Mouse (Mus musculus): Measurements from ENCODE around the gene Rab10. TPM values are rescaled to one million over a fixed set of nuclear protein-coding genes. Genes with fewer than 3 reads are reported as not detected.

Rab10 gene
- polyA plus RNA-seq, 1 experiment, result 18.2 TPM

GRCm38 (mm10) chr12:3285377-3285776, 24.4 kb downstream of the Rab10 start:
- no peak for TF ChIP-seq CTCF (IDR thresholded peaks at IDR 0.05; ENCODE audit: extremely low read depth, insufficient read depth, insufficient read length, insufficient replicate concordance)
- TF ChIP-seq POLR2A (IDR thresholded peaks at IDR 0.05; ENCODE audit: low read depth, low read length), result no peak
- H3K4me1 ChIP-seq (ENCODE audit: control insufficient read depth, insufficient read depth, insufficient read length), result peaks cover 3% of the 10 kb centered on the region
- no peak overlapping the region for H3K4me3 ChIP-seq (ENCODE audit: extremely low read depth, insufficient read depth, insufficient read length)
- 23% methylated on average over 6 of the region's 6 CpGs for WGBS
- DNase-seq (ENCODE audit: low read depth in 1 of 2, low spot score in 2 of 2), result no peak
- no peaks in the 10 kb centered on the region for H3K27me3 ChIP-seq (ENCODE audit: control insufficient read depth, insufficient read depth, low read length)
- H3K36me3 ChIP-seq (ENCODE audit: control insufficient read depth, insufficient read depth, low read length), result no peaks in the 10 kb centered on the region; the same call in 1 of the 2 replicates
- H3K27ac ChIP-seq (ENCODE audit: insufficient read depth, low read length), result no peak overlapping the region

GRCm38 (mm10) chr12:3284463-3284862, 25.3 kb downstream of the Rab10 start:
- Histone ChIP-seq H3K4me1 (ENCODE audit: control insufficient read depth, insufficient read depth, insufficient read length) (peaks cover 5% of the 10 kb centered on the region), H3K27me3 (ENCODE audit: control insufficient read depth, insufficient read depth, low read length) (no peaks in the 10 kb centered on the region), H3K27ac (ENCODE audit: insufficient read depth, low read length) (no peak overlapping the region), H3K36me3 (ENCODE audit: control insufficient read depth, insufficient read depth, low read length) (no peaks in the 10 kb centered on the region; the same call in 1 of the 2 replicates), H3K4me3 (ENCODE audit: extremely low read depth, insufficient read depth, insufficient read length) (no peak overlapping the region)
- 66% methylated on average over 2 of the region's 2 CpGs for WGBS
- TF ChIP-seq POLR2A (IDR thresholded peaks at IDR 0.05; ENCODE audit: low read depth, low read length) (no peak), CTCF (IDR thresholded peaks at IDR 0.05; ENCODE audit: extremely low read depth, insufficient read depth, insufficient read length, insufficient replicate concordance) (no peak)
- no peak for DNase-seq (ENCODE audit: low read depth in 1 of 2, low spot score in 2 of 2)

DNA sequence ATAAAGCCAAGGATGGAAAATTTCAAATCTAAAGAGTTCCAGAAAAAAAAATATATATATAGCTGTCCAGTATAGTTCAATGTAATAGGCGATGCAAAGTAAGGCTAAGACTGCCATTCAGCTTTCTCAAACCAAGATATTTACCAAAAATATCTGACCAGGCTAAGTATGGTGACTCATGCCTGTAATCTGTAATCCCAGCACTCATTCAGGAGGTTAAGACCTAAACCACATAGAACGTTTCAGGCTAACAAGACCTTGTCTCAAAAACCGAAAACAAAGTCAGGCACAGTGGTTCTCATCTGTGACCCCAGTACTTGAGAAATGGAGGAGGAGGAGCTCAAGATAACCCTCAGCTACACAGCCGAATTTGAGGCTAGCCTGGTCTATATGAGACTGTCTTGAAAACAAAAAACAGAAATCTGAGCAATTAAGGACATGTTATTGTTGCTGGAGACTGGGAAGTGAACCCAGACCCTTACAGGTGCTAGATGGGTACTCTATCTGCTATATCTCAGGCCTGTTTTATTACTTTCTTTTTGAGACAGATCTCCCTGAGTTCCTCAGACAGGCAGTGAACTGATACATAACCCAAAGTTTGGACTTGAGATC, 25.8 kb downstream of the Rab10 start:
- H3K4me1 ChIP-seq (ENCODE audit: control insufficient read depth, insufficient read depth, insufficient read length), result peaks cover 5% of the 10 kb centered on the region
- no peaks in the 10 kb centered on the region; the same call in 1 of the 2 replicates for H3K36me3 ChIP-seq (ENCODE audit: control insufficient read depth, insufficient read depth, low read length)
- no peaks in the 10 kb centered on the region for H3K27me3 ChIP-seq (ENCODE audit: control insufficient read depth, insufficient read depth, low read length)
- TF ChIP-seq POLR2A (IDR thresholded peaks at IDR 0.05; ENCODE audit: low read depth, low read length), result no peak
- no peak for TF ChIP-seq CTCF (IDR thresholded peaks at IDR 0.05; ENCODE audit: extremely low read depth, insufficient read depth, insufficient read length, insufficient replicate concordance)
- WGBS, result 65% methylated on average over 4 of the region's 4 CpGs
- no peak overlapping the region for H3K27ac ChIP-seq (ENCODE audit: insufficient read depth, low read length)
- no peak for DNase-seq (ENCODE audit: low read depth in 1 of 2, low spot score in 2 of 2)
- no peak overlapping the region for H3K4me3 ChIP-seq (ENCODE audit: extremely low read depth, insufficient read depth, insufficient read length)

- DNase-seq (ENCODE audit: low read depth in 1 of 2, low spot score in 2 of 2), result no peak
- Histone ChIP-seq H3K4me1 (ENCODE audit: control insufficient read depth, insufficient read depth, insufficient read length) (peaks cover 5% of the 10 kb centered on the region), H3K4me3 (ENCODE audit: extremely low read depth, insufficient read depth, insufficient read length) (no peak overlapping the region), H3K27ac (ENCODE audit: insufficient read depth, low read length) (0 out of 2 replicates have a peak overlapping the region, but pooled peaks have one; percentile 27), H3K36me3 (ENCODE audit: control insufficient read depth, insufficient read depth, low read length) (no peaks in the 10 kb centered on the region), H3K27me3 (ENCODE audit: control insufficient read depth, insufficient read depth, low read length) (no peaks in the 10 kb centered on the region)
- TF ChIP-seq CTCF (IDR thresholded peaks at IDR 0.05; ENCODE audit: extremely low read depth, insufficient read depth, insufficient read length, insufficient replicate concordance) (no peak), POLR2A (IDR thresholded peaks at IDR 0.05; ENCODE audit: low read depth, low read length) (no peak)
- 58% methylated on average over 1 of the region's 1 CpGs for WGBS
These were observed 26.8 kb downstream of the Rab10 start for GRCm38 (mm10) chr12:3282954-3283353.

GRCm38 (mm10) chr12:3282520-3282919, 27.2 kb downstream of the Rab10 start:
- Histone ChIP-seq H3K4me1 (ENCODE audit: control insufficient read depth, insufficient read depth, insufficient read length) (peaks cover 5% of the 10 kb centered on the region), H3K4me3 (ENCODE audit: extremely low read depth, insufficient read depth, insufficient read length) (no peak overlapping the region), H3K27me3 (ENCODE audit: control insufficient read depth, insufficient read depth, low read length) (no peaks in the 10 kb centered on the region), H3K36me3 (ENCODE audit: control insufficient read depth, insufficient read depth, low read length) (no peaks in the 10 kb centered on the region), H3K27ac (ENCODE audit: insufficient read depth, low read length) (no peak overlapping the region)
- TF ChIP-seq POLR2A (IDR thresholded peaks at IDR 0.05; ENCODE audit: low read depth, low read length) (no peak), CTCF (IDR thresholded peaks at IDR 0.05; ENCODE audit: extremely low read depth, insufficient read depth, insufficient read length, insufficient replicate concordance) (no peak)
- 47% methylated on average over 2 of the region's 2 CpGs for WGBS
- DNase-seq (ENCODE audit: low read depth in 1 of 2, low spot score in 2 of 2), result no peak

- no peak for TF ChIP-seq POLR2A (IDR thresholded peaks at IDR 0.05; ENCODE audit: low read depth, low read length)
- TF ChIP-seq CTCF (IDR thresholded peaks at IDR 0.05; ENCODE audit: extremely low read depth, insufficient read depth, insufficient read length, insufficient replicate concordance), result no peak
- no peak overlapping the region for H3K4me3 ChIP-seq (ENCODE audit: extremely low read depth, insufficient read depth, insufficient read length)
- 45% methylated on average over 2 of the region's 2 CpGs for WGBS
- no peak overlapping the region for H3K27ac ChIP-seq (ENCODE audit: insufficient read depth, low read length)
- DNase-seq (ENCODE audit: low read depth in 1 of 2, low spot score in 2 of 2), result peak in 1 of 2 experiments; percentile 4
- H3K27me3 ChIP-seq (ENCODE audit: control insufficient read depth, insufficient read depth, low read length), result no peaks in the 10 kb centered on the region
- H3K4me1 ChIP-seq (ENCODE audit: control insufficient read depth, insufficient read depth, insufficient read length), result peaks cover 5% of the 10 kb centered on the region
- H3K36me3 ChIP-seq (ENCODE audit: control insufficient read depth, insufficient read depth, low read length), result no peaks in the 10 kb centered on the region
These were observed 30.9 kb downstream of the Rab10 start for GRCm38 (mm10) chr12:3278880-3279339.

DNA sequence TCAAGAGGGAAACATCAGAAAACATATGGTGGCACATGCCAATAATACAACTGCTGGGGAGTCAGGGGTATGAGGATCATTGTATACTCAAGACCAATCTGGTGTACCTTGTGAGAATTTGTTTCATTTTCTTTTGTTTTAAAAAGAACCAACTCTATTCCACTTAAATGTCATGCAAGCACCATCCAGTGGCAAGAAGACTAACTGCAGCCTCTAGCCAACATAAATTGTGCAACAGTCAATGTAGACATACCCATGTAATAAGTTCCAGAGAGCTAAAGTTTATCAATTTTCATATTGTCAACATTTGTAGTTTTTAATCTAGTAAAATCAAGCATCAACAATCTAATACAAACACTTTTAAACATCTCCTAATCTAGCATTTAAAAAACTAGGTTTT, 39.0 kb downstream of the Rab10 start:
- no peak overlapping the region for H3K4me3 ChIP-seq (ENCODE audit: extremely low read depth, insufficient read depth, insufficient read length)
- H3K27me3 ChIP-seq (ENCODE audit: control insufficient read depth, insufficient read depth, low read length), result no peaks in the 10 kb centered on the region
- no peaks in the 10 kb centered on the region for H3K4me1 ChIP-seq (ENCODE audit: control insufficient read depth, insufficient read depth, insufficient read length)
- TF ChIP-seq CTCF (IDR thresholded peaks at IDR 0.05; ENCODE audit: extremely low read depth, insufficient read depth, insufficient read length, insufficient replicate concordance) (no peak), POLR2A (IDR thresholded peaks at IDR 0.05; ENCODE audit: low read depth, low read length) (no peak)
- DNase-seq (ENCODE audit: low read depth in 1 of 2, low spot score in 2 of 2), result no peak
- H3K36me3 ChIP-seq (ENCODE audit: control insufficient read depth, insufficient read depth, low read length), result no peaks in the 10 kb centered on the region
- no peak overlapping the region for H3K27ac ChIP-seq (ENCODE audit: insufficient read depth, low read length)

Measured in spleen, adult 2 months (tissue).